Mouse (Mus musculus) frontal cortex, postnatal 14 days (tissue): ENCODE data around the gene Tcf7.

Source experiments
- DNase-seq, 2 experiments: peaks; one replicate each; pipeline ENCODE4 v3.0.0; 2022; ENCODE audit warnings: low spot score in 2 of 2

Gene Tcf7

DNA sequence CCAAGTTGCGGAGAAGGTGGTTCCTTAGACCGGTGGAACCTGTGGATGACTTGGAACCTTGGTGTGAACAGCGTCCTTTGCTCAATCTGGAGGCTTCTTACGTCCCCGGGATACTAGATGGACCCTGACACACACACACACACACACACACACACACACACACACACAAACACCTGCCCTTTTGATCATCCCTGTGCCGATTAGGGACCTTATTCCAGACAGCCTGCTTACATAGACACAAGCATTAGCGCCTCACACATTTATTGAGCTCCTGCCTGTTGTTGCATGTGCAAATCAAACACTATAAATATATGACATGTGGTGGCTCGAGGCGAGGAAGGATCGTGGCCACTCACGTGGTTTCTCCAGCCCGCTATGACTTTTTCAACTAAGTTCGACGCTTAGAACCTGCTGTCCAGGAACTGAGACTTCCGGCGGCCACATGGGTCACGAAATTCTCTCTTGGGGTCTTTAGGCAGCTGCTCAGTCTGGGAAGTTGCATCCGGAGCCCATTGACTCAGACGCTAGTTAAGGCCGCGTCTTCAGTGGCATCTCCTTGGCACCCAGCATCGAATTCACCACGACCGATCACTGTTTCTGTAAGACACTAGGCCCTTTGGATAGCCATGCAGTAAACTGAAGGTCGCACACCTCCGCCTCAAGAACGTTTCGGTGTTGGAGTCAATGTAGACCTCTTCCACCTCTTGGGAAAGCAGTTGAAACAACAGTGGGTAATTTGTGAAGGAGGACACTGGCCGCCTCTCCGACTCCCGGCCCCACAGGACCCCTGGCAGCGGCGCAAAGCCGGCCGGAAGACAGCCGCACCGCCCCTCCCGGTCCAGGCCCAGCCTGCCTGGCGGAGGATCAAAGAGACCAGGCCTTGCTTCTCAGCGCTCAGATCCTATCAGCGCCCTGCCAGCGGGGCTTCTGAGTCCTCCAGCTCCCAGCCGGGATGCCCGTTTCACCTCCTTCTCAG is 1.1 kb upstream of the Tcf7 start:
- DNase-seq, result no peak

DNA sequence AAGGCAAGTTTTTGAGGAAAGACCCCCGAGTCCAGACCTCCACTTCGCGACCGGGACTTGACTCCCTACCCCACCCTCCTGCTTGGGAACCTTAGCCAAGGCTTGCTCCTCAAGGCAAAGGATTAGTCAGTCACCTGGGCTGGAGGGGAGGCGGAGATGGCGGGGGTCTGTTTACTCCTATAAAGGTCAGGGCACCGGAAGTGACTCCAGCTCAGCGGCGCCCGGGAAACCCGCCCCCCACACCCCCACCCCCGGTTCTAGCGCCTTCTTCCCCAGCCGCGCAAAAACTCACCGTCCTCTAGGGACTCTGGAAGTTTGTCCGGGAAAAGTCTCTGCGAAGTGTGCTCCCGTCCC is 417 bp downstream of the Tcf7 start:
- no peak for DNase-seq

DNA sequence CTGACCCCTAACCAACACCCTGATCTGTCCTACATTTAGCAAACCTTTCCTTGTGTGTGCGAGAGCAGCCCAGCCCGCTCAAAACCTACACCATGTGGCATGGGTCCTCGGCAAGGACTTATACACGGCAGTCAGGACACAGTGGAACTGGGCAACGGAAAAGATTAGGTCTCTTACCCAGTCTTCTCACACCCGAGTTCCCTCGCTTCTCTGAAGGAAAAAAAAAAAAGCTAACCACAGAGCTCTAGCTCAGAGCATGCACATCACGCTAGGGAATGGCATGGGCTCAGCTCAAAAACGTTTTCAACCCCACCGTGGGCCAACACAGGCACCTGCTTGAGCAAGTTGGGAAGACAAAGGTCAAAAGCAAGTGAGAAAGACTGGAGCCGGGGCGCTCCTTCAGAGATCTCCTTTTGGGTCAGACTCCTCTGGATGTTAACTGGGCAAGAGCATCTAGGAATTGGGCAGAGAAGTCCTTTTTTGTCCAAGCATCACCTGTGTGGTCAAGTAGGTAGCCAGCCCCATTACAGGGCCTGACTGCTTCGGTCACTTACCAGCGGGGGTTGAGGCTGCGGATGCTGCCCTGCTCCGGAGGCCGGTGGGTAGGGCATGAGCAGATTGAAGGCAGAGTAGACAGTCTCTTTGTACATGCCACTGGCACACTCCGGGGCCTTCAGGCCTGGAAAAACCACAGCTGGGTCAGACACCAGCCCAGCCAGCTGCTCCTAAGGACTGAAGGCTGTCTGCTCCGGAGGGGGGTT is 1.1 kb downstream of the Tcf7 start:
- no peak for DNase-seq

DNA sequence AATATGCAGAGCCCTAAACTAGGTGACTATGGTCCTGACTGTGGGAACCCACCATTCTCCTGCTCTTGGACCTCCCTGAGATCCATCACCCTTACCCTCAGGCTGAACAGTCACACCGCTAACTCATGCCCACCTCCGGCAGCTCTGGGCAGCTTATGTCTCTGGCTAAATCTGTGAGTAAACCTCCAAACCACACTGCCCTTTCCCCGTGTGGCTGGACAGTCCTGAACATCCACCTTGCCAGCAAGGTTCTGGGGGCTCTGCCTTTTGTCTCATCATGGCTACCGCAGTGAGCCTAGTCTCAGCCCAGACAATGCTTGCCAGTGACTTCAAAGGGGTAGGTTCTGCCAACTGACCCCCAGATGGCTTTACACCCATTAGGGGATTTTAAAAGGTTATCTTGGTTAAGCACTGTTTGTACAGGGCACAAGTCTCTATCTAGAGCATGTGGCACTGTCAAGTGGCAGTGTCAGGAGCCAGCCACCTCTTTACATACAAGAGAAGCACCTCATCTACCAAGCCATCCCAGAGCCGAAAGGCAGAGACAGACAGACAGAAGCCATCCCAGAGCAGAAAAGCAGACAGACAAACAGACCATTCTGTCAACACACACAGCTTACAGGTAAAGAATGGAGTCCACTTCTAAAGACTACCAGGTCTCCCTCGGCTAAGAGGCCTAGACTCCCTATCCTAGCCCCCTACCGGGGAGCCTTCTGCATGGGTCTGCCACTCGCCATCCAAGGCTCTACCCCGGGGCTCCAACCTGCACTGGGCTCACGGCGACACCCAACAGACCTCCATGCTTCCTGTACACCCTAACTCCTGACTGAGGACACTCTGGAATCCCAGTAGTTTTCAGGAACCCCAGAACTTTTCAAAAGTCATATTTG is 2.0 kb downstream of the Tcf7 start:
- no peak for DNase-seq

DNA sequence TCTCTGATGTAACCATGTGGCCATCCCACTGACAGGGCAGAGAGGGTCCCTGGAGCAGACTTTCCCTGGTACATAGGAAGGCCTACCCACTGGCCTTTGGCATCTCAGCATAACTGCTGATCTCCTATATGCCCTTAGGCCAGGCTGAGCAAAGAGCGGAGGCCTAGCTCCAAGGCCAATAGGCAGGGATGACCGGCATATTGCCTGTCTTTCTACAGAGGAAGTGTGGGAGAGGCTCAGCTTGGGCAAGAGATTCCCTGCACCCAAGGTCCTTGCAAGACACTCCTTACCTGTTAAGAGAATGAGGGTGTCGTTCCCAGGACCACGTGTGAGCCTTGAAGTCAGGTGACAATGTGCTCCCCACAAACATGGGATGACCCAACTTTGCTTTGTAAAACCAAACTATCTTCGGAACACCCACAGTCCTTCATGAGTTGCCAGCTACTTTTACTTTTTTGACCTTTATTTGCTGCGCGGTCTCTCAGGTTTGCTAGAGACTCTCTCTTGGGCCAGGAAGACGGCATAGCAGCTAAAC is 3.1 kb downstream of the Tcf7 start:
- no peak for DNase-seq

DNA sequence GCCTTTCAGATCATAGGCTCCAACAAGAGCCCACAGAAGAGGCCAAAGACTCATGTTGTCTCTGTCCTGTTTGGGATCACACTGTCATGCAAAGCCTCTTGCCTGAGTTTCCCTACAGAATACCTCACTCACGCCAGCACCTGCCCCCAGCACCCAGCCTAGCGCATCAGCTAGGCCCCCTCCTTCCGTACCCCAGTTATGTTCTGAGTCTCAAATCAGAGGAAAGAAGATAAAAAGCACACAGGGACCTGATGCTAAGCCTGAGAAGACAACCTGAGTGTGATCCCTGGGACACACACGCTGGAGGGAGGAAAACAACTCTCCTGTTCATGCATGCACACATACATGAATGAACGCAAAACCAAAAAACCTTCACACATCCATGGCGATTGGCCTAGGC is 3.8 kb downstream of the Tcf7 start:
- no peak for DNase-seq

DNA sequence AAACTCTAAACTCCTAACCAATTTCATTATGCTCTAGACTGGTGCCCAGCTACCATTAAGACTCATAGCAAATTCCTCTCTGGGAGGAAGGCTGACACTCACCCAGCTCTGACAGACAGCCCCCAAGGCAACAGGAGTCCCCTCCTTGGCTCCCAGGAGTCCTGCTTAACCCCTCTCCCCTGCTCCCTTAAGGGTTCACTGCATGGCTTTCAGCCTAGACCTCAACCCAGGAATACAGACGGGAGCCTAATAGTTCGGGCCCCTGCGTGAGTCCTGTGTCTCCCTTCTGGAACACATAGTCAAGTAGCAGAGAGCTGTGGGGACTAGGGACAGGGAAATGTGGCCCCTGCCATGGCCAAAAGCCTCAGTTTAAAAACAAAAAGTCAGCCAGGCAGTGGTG is 4.7 kb downstream of the Tcf7 start:
- DNase-seq, result no peak

DNA sequence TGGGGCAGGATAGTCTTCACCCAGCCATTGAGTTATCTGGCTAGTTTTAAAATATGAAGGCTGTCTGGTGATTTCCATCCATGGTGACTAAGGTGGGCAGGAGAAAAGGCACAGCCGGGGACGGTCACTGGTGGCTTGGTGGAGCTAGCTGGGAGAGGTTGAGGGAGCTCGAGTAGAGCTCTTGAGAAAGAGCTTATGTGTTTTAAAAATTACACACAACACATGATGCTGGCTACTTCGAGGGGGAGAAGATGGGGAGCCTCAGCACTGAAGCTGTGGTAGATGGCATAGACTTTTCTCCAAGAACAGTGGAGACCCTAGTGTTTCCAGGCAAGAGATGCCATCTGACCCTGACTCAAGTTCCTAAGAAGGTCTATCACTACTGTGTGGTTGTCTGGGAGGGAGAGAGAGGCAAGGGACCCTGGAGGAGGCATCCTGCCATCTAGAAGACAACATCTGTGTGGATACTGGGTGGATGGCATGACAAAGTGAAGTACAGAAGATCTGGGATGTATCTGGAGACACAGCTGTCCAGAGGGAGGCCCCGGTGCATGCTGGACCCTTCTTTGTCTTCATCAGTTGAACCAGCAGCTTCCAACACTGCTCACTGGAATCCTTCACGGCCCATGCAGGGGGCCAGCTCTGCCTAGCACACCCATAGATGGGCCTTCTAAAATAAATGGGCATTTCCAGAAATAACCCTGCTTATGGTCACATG is 5.2 kb downstream of the Tcf7 start:
- DNase-seq, result no peak

DNA sequence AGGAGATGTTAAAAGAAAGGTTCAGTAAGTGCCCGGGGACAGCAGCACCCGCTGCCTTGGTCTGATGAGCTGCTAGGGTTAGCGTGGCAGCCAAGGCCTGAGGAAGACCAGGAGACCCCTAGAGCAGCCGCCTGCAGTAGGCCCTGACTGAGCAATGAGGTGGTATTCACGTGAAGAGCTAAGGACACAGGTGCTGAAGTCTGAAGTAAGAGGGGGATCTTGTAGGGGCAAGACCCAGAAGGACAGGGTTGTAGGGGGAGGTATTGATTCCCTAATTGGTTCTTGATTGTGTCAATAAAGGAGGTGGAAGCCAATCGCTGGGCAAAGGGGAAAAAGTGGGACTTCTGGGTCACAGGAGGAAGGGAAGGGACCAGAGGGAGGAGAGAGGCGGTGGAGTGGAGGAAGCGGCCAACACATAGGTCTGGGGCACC is 5.8 kb downstream of the Tcf7 start:
- no peak for DNase-seq

DNA sequence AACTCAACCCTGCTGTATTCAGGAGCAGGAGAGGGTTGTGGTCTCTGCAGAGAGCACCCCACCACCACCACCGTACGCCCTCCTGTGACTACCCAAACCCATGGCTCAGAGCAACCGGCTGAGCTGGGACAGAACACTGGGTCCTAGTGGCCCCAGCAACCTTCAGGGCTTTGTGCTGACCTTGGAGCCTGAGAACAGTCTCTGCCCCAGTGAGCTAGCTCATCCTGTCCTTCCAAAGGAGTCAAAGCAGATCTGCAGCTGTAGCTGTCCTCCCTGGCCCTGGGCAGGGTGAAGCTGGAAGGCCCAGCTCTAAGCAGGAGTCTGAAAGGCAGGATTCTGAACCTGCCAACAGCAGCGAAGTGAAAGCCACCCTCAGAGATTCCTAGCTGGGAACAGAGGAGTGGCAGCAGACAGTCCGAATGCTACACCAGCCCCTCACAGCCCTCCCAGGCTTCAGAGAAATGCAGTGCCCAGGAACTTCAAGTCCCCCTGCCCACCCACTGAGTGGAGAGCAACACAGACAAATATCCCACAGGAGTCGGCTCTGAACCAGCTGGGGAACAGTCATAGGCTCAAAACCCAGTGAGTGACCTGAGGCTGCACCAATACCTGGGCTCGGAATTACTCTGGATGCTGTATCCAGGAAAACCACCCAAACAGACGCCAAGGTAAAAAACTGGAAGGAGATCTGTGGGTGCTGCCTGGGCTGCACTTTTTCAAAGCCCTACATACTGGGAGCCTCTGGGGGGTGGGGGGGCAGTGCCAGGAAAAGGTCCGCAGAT is 6.8 kb downstream of the Tcf7 start:
- DNase-seq, result no peak

DNA sequence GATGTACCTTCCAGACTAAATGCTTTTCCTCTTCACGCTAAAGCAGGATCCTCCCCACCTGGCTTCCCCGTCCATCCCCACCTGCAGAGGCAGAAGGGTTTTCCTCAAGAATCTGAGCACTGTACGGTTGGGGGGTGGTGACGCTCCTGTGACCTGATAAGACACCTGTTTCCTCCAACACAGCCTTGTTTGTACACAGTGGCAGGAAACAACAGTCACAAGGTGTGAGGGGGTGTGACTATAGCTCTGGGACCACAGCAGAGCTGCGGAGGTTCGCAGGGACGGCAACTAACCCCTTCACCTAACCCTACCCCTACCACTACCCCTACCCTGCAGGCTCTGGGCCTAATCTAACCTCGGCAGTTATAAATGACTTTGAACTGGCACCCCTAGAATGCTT is 7.4 kb downstream of the Tcf7 start:
- DNase-seq, result no peak

DNA sequence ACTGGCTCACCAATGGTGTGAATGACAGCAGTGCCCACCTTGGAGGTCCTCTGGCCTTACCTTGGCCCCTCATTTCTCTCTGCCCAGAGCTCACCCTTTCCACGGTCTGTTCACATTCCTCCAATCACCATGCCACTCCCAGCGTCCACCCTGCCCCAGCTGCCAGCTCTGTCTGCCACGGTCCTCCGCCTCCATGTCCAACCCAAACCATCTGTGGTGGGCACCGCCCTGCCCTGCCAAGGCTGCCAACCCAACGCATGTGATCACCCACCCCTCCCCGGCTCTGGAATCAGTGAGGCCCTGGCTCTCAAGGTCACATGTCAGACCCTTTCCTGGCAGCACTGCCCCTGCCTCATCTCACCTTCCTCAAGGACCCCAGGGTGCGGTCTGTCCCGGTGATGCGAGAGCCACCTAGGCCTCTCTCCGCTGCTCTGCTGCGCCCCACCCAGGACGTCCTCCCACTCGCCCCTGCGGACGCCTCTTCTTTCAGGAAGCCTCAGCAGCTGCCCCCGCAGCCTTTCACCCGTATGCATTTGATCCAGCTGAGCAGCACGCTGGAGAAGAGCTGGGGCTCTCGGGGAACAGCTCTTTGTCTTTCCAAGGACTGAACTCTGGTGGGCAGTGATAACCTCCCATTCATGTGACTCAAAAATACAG is 8.2 kb downstream of the Tcf7 start:
- no peak for DNase-seq

DNA sequence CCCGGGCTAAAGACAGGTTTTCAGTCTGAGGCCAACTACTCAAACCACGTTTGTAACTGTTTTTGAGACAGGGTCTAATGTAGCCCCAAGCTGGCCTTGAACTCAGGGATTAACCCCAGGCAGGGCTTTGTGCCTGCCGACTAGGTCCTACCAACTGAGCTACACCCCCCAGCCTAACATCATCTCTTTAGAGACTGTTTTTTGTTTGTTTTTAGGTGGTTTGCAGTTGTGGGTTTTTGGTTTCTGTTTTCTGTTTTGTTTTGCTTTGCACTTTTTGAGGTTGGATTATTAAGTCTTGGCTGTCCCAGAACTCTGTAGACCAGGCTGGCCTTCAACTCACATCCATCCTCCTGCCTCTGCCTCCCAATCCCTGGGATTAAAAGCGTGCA is 8.9 kb downstream of the Tcf7 start:
- no peak for DNase-seq

DNA sequence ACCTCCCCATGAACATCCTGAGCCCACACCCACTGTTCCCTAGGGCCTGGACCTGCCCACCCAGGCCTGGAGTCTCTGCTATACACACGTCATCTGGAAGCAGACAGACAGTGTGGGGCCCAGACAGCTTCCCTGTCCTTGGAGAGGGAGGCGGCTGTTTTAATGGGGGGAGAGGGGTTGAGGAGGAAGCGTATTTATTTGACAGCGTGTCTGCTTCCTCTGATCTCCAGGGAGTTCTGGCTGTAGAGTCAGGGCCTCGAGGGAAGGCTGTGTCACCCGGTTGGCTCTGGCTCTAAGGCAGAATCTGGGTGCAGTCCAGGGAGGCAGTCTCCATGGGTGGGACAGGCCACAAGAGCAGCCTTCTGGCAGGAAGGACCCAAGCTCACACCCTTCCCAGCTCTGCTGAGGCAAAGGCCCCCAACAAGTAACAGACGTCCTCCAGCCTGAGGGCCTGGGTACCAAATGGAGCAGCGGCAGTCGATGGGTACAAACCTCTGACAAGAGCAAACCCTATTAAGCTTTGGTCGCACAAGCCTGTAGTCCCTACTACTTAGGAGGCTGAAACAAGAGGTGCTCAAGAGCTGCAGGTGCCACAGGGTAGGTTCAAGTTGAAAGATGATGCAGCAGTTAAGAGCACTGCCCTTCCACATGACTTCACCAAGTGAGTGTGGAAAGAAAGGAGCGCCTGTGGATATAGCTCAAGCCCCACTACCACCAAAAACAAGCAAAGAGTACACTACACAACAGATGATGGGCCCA is 9.5 kb downstream of the Tcf7 start:
- no peak for DNase-seq

DNA sequence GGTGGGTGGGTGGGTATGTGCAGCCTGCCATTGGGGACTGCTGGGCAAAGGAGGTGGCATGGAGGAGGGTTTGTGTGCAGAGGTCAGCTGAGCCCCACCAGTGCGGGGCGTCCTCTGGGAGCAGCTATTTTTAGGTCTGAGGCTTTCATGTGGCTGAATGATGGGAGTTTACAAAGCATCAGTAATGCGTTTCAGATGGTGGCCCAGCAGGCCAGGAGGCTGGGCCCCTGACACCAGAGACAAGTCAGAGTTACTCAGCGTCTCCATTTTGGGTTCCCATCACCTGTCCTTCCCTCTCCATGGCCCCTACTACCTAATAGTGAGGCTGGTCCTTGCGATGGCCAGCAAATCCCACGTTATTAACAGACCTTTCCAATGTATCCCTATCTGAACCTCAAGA is 10.2 kb downstream of the Tcf7 start:
- DNase-seq, result no peak

DNA sequence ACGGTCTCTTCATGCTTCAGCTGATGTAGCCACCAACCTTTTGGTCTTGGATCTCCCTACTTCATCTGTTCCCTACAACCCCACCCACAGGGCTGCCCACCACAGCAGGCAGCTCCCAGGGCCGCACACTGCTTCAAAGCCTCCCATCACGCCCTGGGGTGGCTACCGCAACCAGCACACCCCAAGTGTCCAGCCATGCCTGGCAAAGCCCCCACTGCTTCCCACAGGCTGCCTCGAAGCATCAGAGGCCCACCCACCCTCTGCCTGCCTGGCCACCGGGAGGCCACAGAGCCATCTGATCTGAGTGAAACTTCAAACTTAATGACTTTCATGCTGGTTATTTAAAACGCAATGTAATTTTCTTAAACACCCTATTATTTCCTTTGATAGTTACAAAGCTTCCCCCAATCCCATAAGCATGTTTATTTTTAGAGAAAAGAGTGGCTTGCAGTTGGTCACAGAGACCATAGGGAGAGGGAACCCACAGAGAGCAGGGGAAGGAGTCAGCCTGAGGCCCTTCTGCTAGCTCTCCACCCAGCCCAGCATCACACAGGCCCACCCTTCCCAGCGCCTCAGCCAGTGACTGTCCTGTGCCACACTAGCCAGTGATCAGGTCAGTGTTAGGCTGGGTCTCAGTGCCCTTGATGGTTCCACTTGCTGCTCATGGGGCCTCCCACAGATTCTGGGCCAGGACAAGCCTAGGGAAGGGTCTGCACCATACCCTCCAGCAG is 10.9 kb downstream of the Tcf7 start:
- no peak for DNase-seq

DNA sequence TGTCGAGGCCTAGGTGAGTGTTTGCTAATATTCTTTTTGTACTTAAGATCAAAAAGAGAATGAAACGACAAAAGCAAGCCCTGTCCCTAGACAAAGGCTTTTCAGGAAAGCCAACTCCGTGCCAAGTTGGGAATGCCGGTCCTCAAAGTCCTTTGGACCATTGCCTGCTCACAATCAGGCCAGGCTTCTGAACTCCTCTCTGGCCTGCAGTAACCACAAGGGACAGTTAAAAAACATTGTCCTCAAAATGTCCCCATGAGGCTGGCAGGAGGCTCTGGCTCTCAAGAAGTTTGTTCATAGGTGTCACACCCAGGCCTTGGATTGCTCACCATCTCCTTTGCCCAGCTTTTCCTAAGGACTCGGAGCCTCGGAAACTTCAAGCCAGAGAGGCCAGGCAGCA is 13.0 kb downstream of the Tcf7 start:
- DNase-seq, result no peak

DNA sequence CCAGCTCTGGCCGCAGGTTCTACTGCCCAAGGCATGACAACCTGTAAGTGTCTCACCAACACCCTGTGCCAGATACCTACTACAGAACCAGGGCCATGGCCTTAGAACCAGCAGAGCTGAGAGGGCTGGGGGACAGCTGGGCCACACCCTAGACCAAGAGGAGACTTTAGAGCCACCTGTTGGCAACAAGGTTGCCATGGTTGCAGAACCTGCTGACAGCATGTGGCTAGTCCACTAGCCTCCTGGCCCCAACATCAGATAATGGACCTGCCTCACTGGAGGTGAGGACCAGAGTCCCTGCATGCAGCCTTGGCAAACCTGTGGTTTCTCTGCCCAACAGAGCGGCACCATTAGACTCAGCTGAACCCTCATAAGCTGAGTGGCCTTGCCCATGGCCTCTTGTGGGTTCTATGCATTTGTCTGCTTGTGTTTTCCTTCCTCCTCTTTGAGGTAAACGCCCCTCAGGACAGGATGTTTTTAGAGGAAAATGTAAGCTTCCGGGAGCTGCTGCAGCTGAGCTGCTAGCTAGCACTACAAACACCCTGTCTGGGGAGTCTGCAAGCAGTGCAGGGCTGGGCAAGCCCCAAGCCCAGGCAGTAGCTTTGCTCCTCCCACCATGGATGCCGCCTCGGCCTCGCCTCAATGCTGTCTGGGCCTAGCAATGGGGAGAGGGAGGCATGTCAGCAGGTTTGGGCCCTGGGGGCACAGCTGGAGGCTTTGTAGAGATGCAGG is 14.5 kb downstream of the Tcf7 start:
- no peak for DNase-seq
